ENCODE assay signal across 14 mouse cellular contexts in the genomic region with DNA sequence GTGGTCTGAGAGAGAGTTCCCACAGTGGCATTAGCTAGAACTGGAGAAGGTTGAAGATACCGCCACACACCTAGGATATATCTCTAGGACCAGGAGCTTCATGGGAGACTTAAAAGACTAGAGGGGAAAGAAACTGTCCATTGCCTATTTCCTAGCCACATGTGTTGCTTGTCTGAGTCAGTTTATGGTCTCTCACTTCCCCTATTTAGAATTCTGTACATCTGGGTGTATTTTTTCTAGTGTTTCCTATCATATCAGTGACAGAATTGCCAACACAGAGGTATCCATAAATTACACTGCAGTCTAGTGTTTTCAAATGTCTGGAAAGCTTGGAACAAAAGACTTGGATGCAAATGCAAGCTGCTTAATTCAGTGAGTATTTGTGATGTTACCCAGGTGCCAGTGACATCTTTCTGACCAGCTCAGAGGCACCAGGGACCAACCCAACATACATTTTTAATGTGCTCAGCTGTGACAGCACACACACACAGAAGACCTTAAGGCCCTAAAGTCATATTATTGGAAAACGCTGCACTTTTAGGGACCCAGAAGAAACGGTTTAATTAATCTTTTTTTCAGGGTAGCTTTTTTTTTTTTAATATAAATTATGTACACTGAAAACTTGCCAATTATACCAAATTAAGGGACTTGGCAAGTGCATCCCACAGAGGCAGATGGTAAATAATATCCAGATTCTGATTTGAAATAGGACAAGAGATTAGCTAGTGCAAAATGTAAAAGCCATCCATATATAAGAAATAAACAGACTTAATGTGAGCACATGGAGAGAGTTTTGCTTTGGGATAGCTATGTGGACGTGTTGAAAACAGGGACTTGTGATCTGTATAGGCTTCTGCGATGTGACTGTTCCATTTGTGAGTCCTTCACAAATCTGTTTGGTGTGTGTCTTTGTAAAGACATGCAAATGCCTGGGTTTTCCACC.
DNase-seq lines count a peak whose midpoint lies in the region; ATAC-seq and TF ChIP-seq lines count a peak whose summit lies in the region.
"Had no signal": no experiment of that assay in that cellular context is flagged by ENCODE, and none has a peak within 500 bp of the region (broad histone marks: within the 10 kb centered on the region; RNA-seq: fewer than 3 reads in every experiment).

No protein-coding gene starts in this region.

- peak; percentile 63 for ATAC-seq in megakaryocyte, adult 5-6 weeks (ENCODE audit: poor library complexity, severe bottlenecking)

- H3K27me3 ChIP-seq in cerebellum, adult 2 months (ENCODE audit: control insufficient read depth, insufficient read depth, low read length) = no peaks in the 10 kb centered on the region
- H3K27me3 ChIP-seq in splenic B cell, adult 2 months (ENCODE audit: control insufficient read depth, insufficient read depth, low read length, poor library complexity, severe bottlenecking) = no peaks in the 10 kb centered on the region
- H3K27me3 ChIP-seq: kidney, embryonic 15.5 days; limb, embryonic 15.5 days had no signal

- no peak for TF ChIP-seq POLR2A in cerebellum, adult 2 months (IDR thresholded peaks at IDR 0.05; ENCODE audit: borderline replicate concordance, insufficient read depth, low read length)

- no peaks in the 10 kb centered on the region for H3K36me3 ChIP-seq in splenic B cell, adult 2 months (ENCODE audit: control insufficient read depth, insufficient read depth, low read length, poor library complexity, severe bottlenecking)
- H3K36me3 ChIP-seq: kidney, embryonic 15.5 days; limb, embryonic 15.5 days had no signal

- no peak for TF ChIP-seq CTCF in cerebellum, adult 2 months (IDR thresholded peaks at IDR 0.05; ENCODE audit: borderline replicate concordance, insufficient read depth, low read depth, low read length)

- H3K27ac ChIP-seq in cerebellum, adult 2 months (ENCODE audit: insufficient read depth, low read length) = no peak overlapping the region; the same call in 1 of the 2 replicates
- H3K27ac ChIP-seq: kidney, embryonic 15.5 days; limb, embryonic 15.5 days had no signal

- H3K4me3 ChIP-seq in cerebellum, adult 2 months (replicated peaks; ENCODE audit: insufficient read depth, low read depth, low read length) = no peak overlapping the region
- H3K4me3 ChIP-seq: kidney, embryonic 15.5 days; limb, embryonic 15.5 days had no signal

- peaks cover 7% of the 10 kb centered on the region; the same call in 1 of the 2 replicates for H3K4me1 ChIP-seq in cerebellum, adult 2 months (ENCODE audit: control insufficient read depth, insufficient read depth, low read length)
- H3K4me1 ChIP-seq: kidney, embryonic 15.5 days; limb, embryonic 15.5 days had no signal

- WGBS in cerebellum, adult 2 months = 45% methylated on average over 5 of the region's 5 CpGs

- peak; percentile 28 to 43 for DNase-seq in cerebellum, adult 2 months
- no peak for DNase-seq in cerebellum, adult 11 months
- peak; percentile 35 for DNase-seq in retina, embryonic 14.5 days (ENCODE audit: low spot score)
- DNase-seq in retina, postnatal 1 day = no peak
- peak; percentile 10 for DNase-seq in splenic B cell, adult 2 months (ENCODE audit: low read depth, low spot score)
- DNase-seq in frontal cortex, postnatal 25 days (ENCODE audit: low spot score in 2 of 2) = no peak
- no peak for DNase-seq in frontal cortex, postnatal 10 days (ENCODE audit: low spot score in 2 of 2)
- DNase-seq: B cell, adult 2 months; heart, postnatal 36 days; lung, postnatal 14 days; thymus, postnatal 14 days had no signal

Comparison
In these comparisons a context has a peak if more than half of its experiments do, and no peak if none do; other contexts are left out.
1. DNase-seq: peak in cerebellum, adult 2 months (2 of 2), retina, embryonic 14.5 days (single experiment) and splenic B cell, adult 2 months (single experiment); none in cerebellum, adult 11 months (single experiment), retina, postnatal 1 day (single experiment), frontal cortex, postnatal 25 days (0 of 2) and frontal cortex, postnatal 10 days (0 of 2).